Mouse (Mus musculus) granulocyte monocyte progenitor cell, adult 5-6 weeks (primary cell): ENCODE results near the gene Lst1. TPM values are rescaled to one million over a fixed set of nuclear protein-coding genes. Genes with fewer than 3 reads are reported as not detected.

Source experiments
- ATAC-seq: replicated peaks from 2 replicates; pipeline ENCODE4 v1.8.0; 2016; ENCODE audit warnings: mild to moderate bottlenecking, moderate TSS enrichment, inconsistent platforms; ENCODE audit not compliant: poor library complexity, severe bottlenecking
- total RNA-seq, 2 experiments: library from RNA; stranded (forward) in 1 of 2; stranded (reverse) in 1 of 2; fragments of 200-712, 200-1000 nt in 1 of 2; fragments of >200 nt in 1 of 2; fragmentation: Nextera tagmentation in 1 of 2; gene quantifications; 2 replicates each; pipeline ENCODE4 v1.2.3; 2014 to 2017

The Lst1 gene
- total RNA-seq, 2 experiments from 2014 or later = 78.7 to 115 TPM

- ATAC-seq = no peak
These were observed 894 bp downstream of the Lst1 start for GRCm38 (mm10) chr17:35187345-35187744.

- peak; percentile 16; the same call in 1 of the 2 replicates for ATAC-seq
These were observed 1.6 kb downstream of the Lst1 start for GRCm38 (mm10) chr17:35186681-35187080.

- ATAC-seq = peak; percentile 48
These were observed 2.3 kb downstream of the Lst1 start for GRCm38 (mm10) chr17:35185639-35186611.

GRCm38 (mm10) chr17:35180093-35180492 is 8.1 kb downstream of the Lst1 start:
- no peak for ATAC-seq

GRCm38 (mm10) chr17:35178528-35178927 is 9.7 kb downstream of the Lst1 start:
- ATAC-seq = peak; percentile 92

GRCm38 (mm10) chr17:35175968-35176367 is 12.3 kb downstream of the Lst1 start, which contains the start of gene Aif1:
Aif1 (minus strand) TSS chr17:35176068.
- ATAC-seq = no peak

- ATAC-seq = no peak
These were observed 12.9 kb downstream of the Lst1 start for GRCm38 (mm10) chr17:35175382-35175781.

GRCm38 (mm10) chr17:35174201-35174977 is 13.8 kb downstream of the Lst1 start:
- no peak for ATAC-seq

- peak; percentile 63 for ATAC-seq
These were observed 14.9 kb downstream of the Lst1 start for GRCm38 (mm10) chr17:35173329-35173728.

- ATAC-seq = peak; percentile 85
These were observed 15.6 kb downstream of the Lst1 start for GRCm38 (mm10) chr17:35172445-35173234.

GRCm38 (mm10) chr17:35168541-35169207 is 19.6 kb downstream of the Lst1 start:
- ATAC-seq = no peak

- ATAC-seq = no peak
These were observed 20.4 kb downstream of the Lst1 start for GRCm38 (mm10) chr17:35167794-35168193.

- ATAC-seq = no peak
These were observed 21.7 kb downstream of the Lst1 start for GRCm38 (mm10) chr17:35166352-35167035.

- no peak for ATAC-seq
These were observed 22.6 kb downstream of the Lst1 start for GRCm38 (mm10) chr17:35165451-35166155.

- ATAC-seq = peak; percentile 86
These were observed 23.4 kb downstream of the Lst1 start, which contains the start of gene Prrc2a for GRCm38 (mm10) chr17:35164568-35165450. Prrc2a (minus strand) TSS chr17:35164897.

- no peak for ATAC-seq
These were observed 24.0 kb downstream of the Lst1 start for GRCm38 (mm10) chr17:35164218-35164567.

- no peak for ATAC-seq
These were observed 24.7 kb downstream of the Lst1 start for GRCm38 (mm10) chr17:35163326-35164081.
